Mouse (Mus musculus): ENCODE data around the gene Sf3b1. TPM values are rescaled to one million over a fixed set of nuclear protein-coding genes. Genes with fewer than 3 reads are reported as not detected.
"Not testable (repeated sequence)": the region's sequence is repeated elsewhere in the genome, so short reads cannot be mapped to it uniquely, and the experiment has no call there.

The Sf3b1 gene
- polyA plus RNA-seq, 1 experiment from 2014 or later, result 364 TPM

DNA sequence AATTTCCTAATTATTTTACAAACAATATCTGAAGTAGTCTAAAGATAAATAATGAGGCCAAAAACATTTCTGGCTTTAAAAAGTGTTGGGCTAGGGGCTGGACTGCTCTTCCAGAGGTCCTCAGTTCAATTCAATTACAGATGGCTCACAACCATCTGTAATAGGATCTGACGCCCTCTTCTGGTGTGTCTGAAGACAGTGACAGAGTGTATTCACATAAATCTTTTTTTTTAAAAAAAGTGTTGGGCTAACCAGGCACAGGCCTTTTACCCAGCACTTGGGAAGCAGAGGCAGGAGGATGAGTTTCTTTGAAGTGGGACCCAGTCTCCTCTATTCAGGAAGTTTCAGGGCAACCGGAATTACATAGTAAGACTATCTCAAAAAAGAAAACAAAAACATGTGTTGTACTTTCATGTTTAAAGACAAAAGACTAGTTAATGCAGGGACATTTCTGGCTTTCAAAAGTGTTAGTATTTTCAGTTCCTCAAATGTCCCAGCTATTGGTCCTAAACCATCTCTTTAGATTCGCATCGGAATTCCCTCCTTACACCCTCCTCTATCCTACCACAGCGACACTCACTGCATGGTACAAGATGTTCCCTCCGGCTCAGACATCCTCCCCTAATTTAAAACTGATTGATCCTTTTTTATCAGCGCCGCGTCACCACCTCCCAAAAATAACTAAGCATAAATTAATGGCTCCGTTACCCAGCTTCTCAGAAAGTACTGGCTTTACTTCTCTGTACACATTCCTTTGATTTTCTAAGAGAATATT, 1.4 kb downstream of the Sf3b1 start:
- Histone ChIP-seq H3K4me2 (replicated peaks) (peak overlapping the region; percentile 85), H3K4me3 (peak overlapping the region; percentile 83), H3K27ac (replicated peaks) (0 out of 2 replicates have a peak overlapping the region, but pooled peaks have one; percentile 90), H3K4me1 (peaks cover 9% of the 10 kb centered on the region), H3K9me3 (no peaks in the 10 kb centered on the region), H3K27me3 (no peaks in the 10 kb centered on the region), H3K36me3 (no peaks in the 10 kb centered on the region), H3K9ac (replicated peaks) (peak overlapping the region; percentile 97)
- WGBS, result 22% methylated on average over 10 of the region's 10 CpGs
- ATAC-seq (ENCODE audit: low FRiP score, low read depth), result no peak

GRCm38 (mm10) chr1:55021907-55022306, 5.4 kb downstream of the Sf3b1 start:
- H3K36me3 ChIP-seq, result peaks cover 20% of the 10 kb centered on the region
- H3K9ac ChIP-seq (replicated peaks), result no peak overlapping the region
- H3K9me3 ChIP-seq, result no peaks in the 10 kb centered on the region
- no peak for ATAC-seq (ENCODE audit: low FRiP score, low read depth)
- no peak overlapping the region for H3K27ac ChIP-seq (replicated peaks)
- no peak overlapping the region for H3K4me3 ChIP-seq
- no peak overlapping the region for H3K4me2 ChIP-seq (replicated peaks)
- peaks cover 9% of the 10 kb centered on the region for H3K4me1 ChIP-seq
- no peaks in the 10 kb centered on the region for H3K27me3 ChIP-seq

- no peaks in the 10 kb centered on the region for H3K4me1 ChIP-seq
- no peak overlapping the region for H3K4me2 ChIP-seq (replicated peaks)
- no peak for ATAC-seq (ENCODE audit: low FRiP score, low read depth)
- H3K36me3 ChIP-seq, result peaks cover 82% of the 10 kb centered on the region
- WGBS, result 54% methylated on average over 3 of the region's 3 CpGs
- no peak overlapping the region for H3K27ac ChIP-seq (replicated peaks)
- no peak overlapping the region for H3K4me3 ChIP-seq
- no peaks in the 10 kb centered on the region for H3K9me3 ChIP-seq
- no peak overlapping the region for H3K9ac ChIP-seq (replicated peaks)
- H3K27me3 ChIP-seq, result no peaks in the 10 kb centered on the region
These were observed 14.8 kb downstream of the Sf3b1 start for GRCm38 (mm10) chr1:55012513-55012912.

GRCm38 (mm10) chr1:55008313-55008712, 19.0 kb downstream of the Sf3b1 start:
- 89% methylated on average over 1 of the region's 2 CpGs for WGBS
- H3K27me3 ChIP-seq; H3K9ac ChIP-seq (replicated peaks); H3K27ac ChIP-seq (replicated peaks); H3K4me3 ChIP-seq; H3K4me2 ChIP-seq (replicated peaks); ATAC-seq (ENCODE audit: low FRiP score, low read depth); H3K4me1 ChIP-seq; H3K9me3 ChIP-seq: not testable (repeated sequence)
- peaks cover 76% of the 10 kb centered on the region for H3K36me3 ChIP-seq

- H3K9ac ChIP-seq (replicated peaks), result no peak overlapping the region
- no peak overlapping the region for H3K27ac ChIP-seq (replicated peaks)
- no peak overlapping the region for H3K4me3 ChIP-seq
- no peaks in the 10 kb centered on the region for H3K9me3 ChIP-seq
- no peak for ATAC-seq (ENCODE audit: low FRiP score, low read depth)
- H3K4me1 ChIP-seq, result no peaks in the 10 kb centered on the region
- H3K4me2 ChIP-seq (replicated peaks), result no peak overlapping the region
- H3K36me3 ChIP-seq, result peaks cover 83% of the 10 kb centered on the region
- H3K27me3 ChIP-seq, result no peaks in the 10 kb centered on the region
- 94% methylated on average over 5 of the region's 5 CpGs for WGBS
These were observed 33.7 kb downstream of the Sf3b1 start for GRCm38 (mm10) chr1:54993581-54993980.

GRCm38 (mm10) chr1:54986248-54986647, 41.0 kb downstream of the Sf3b1 start:
- no peak for ATAC-seq (ENCODE audit: low FRiP score, low read depth)
- peaks cover 50% of the 10 kb centered on the region for H3K36me3 ChIP-seq
- H3K9me3 ChIP-seq, result no peaks in the 10 kb centered on the region
- H3K9ac ChIP-seq (replicated peaks), result no peak overlapping the region
- WGBS, result 97% methylated on average over 5 of the region's 5 CpGs
- no peak overlapping the region for H3K4me3 ChIP-seq
- H3K4me1 ChIP-seq, result no peaks in the 10 kb centered on the region
- no peak overlapping the region for H3K27ac ChIP-seq (replicated peaks)
- no peaks in the 10 kb centered on the region for H3K27me3 ChIP-seq
- H3K4me2 ChIP-seq (replicated peaks), result no peak overlapping the region

DNA sequence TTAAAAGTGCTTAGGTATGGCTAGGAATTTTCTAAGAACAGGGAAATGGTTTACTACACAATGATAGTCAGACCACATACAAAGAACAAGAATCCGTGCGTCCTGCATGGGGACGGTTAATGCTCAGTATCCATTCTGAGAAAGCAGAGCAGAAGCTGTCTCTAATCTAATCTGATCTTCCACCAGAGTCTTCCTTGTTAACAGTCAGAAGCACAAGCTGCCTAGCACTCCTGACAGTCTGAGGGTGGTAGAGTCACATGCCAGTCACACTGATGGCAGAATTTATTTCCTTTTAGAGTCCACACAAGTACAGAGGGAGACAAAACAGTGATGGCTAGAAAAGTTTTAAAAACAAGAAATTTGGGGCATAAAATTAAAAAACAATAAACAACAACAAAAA, 41.5 kb downstream of the Sf3b1 start:
- peaks cover 47% of the 10 kb centered on the region for H3K36me3 ChIP-seq
- no peaks in the 10 kb centered on the region for H3K4me1 ChIP-seq
- H3K27me3 ChIP-seq, result no peaks in the 10 kb centered on the region
- H3K9me3 ChIP-seq, result no peaks in the 10 kb centered on the region
- no peak overlapping the region for H3K9ac ChIP-seq (replicated peaks)
- H3K27ac ChIP-seq (replicated peaks), result no peak overlapping the region
- ATAC-seq (ENCODE audit: low FRiP score, low read depth), result no peak
- 94% methylated on average over 3 of the region's 3 CpGs for WGBS
- no peak overlapping the region for H3K4me2 ChIP-seq (replicated peaks)
- no peak overlapping the region for H3K4me3 ChIP-seq

DNA sequence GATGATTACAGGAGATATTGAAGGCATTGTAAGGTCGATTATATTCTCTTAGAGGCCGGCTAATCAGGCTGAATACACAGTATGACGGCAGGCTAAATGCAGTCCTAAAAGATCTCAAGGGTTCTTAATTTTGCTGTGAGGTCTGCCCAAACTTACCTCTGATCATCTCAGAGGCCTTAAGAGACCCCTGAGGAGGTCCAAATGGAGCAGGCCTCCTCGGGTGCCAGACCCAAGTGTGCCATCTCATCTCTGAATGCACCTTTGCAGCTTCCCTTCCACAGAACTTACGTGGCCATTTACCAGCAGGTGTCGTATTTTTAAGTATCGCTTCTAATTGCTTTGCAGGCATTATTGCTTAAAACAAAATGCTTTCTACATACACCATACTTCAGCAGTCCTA, 43.1 kb downstream of the Sf3b1 start:
- no peak overlapping the region for H3K27ac ChIP-seq (replicated peaks)
- ATAC-seq (ENCODE audit: low FRiP score, low read depth), result no peak
- WGBS, result 94% methylated on average over 7 of the region's 7 CpGs
- no peaks in the 10 kb centered on the region for H3K9me3 ChIP-seq
- H3K4me2 ChIP-seq (replicated peaks), result no peak overlapping the region
- no peaks in the 10 kb centered on the region for H3K4me1 ChIP-seq
- H3K4me3 ChIP-seq, result no peak overlapping the region
- no peaks in the 10 kb centered on the region for H3K27me3 ChIP-seq
- no peak overlapping the region for H3K9ac ChIP-seq (replicated peaks)
- peaks cover 32% of the 10 kb centered on the region for H3K36me3 ChIP-seq

DNA sequence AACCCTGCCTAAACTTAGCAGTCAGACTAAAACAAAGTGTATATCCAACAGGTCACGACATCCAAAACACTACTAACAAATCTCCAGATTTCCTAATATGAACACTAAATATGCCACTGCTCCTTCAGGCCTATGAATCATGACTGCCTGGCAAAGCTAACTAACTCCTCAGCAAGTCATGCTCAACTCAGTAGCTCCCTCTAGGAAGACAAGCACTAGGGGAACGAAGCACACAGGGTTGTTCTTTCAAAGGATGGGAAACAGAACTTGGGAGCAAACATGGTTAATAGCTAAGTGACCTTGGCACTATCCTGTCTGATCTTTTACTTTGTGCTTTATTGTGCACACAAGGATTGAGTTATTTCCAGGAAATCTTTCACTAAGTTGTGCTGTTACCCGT, 43.9 kb downstream of the Sf3b1 start:
- no peak overlapping the region for H3K4me2 ChIP-seq (replicated peaks)
- no peak for ATAC-seq (ENCODE audit: low FRiP score, low read depth)
- H3K9ac ChIP-seq (replicated peaks), result no peak overlapping the region
- H3K4me1 ChIP-seq, result no peaks in the 10 kb centered on the region
- H3K9me3 ChIP-seq, result no peaks in the 10 kb centered on the region
- no peaks in the 10 kb centered on the region for H3K27me3 ChIP-seq
- peaks cover 29% of the 10 kb centered on the region for H3K36me3 ChIP-seq
- H3K4me3 ChIP-seq, result no peak overlapping the region
- H3K27ac ChIP-seq (replicated peaks), result no peak overlapping the region
- 61% methylated on average over 3 of the region's 3 CpGs for WGBS

DNA sequence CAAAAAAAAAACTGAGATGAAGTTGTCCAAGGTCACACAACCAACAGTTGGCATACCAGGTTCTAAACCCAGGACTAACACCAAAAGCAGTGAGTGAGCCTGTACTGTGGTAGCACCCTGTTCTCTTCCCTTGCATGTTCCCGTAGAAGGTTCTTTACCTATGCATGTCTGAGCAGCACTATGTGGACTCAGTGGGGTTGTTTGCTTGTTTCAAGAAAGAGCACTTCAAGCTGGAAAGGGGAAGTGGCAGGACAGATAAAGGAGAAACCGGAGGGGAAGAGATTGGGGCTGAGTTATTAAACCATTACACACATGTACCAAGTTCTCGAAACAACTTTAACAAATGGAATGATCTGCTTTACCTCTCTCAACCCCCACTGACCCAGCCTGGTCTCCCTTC, 44.6 kb downstream of the Sf3b1 start:
- Histone ChIP-seq H3K27ac (replicated peaks) (no peak overlapping the region), H3K36me3 (peaks cover 26% of the 10 kb centered on the region), H3K4me3 (no peak overlapping the region), H3K4me1 (no peaks in the 10 kb centered on the region), H3K9me3 (no peaks in the 10 kb centered on the region), H3K4me2 (replicated peaks) (no peak overlapping the region), H3K27me3 (no peaks in the 10 kb centered on the region), H3K9ac (replicated peaks) (no peak overlapping the region)
- WGBS, result 93% methylated on average over 3 of the region's 3 CpGs
- no peak for ATAC-seq (ENCODE audit: low FRiP score, low read depth)

GRCm38 (mm10) chr1:54979226-54979984, 47.9 kb downstream of the Sf3b1 start:
- H3K9ac ChIP-seq (replicated peaks), result no peak overlapping the region
- ATAC-seq (ENCODE audit: low FRiP score, low read depth), result 0 out of 2 replicates have a peak, but pooled peaks have one; percentile 41
- H3K4me3 ChIP-seq, result no peak overlapping the region
- 66% methylated on average over 1 of the region's 1 CpGs for WGBS
- peaks cover 3% of the 10 kb centered on the region for H3K36me3 ChIP-seq
- H3K9me3 ChIP-seq, result no peaks in the 10 kb centered on the region
- no peaks in the 10 kb centered on the region for H3K27me3 ChIP-seq
- no peaks in the 10 kb centered on the region for H3K4me1 ChIP-seq
- H3K27ac ChIP-seq (replicated peaks), result no peak overlapping the region
- H3K4me2 ChIP-seq (replicated peaks), result no peak overlapping the region

DNA sequence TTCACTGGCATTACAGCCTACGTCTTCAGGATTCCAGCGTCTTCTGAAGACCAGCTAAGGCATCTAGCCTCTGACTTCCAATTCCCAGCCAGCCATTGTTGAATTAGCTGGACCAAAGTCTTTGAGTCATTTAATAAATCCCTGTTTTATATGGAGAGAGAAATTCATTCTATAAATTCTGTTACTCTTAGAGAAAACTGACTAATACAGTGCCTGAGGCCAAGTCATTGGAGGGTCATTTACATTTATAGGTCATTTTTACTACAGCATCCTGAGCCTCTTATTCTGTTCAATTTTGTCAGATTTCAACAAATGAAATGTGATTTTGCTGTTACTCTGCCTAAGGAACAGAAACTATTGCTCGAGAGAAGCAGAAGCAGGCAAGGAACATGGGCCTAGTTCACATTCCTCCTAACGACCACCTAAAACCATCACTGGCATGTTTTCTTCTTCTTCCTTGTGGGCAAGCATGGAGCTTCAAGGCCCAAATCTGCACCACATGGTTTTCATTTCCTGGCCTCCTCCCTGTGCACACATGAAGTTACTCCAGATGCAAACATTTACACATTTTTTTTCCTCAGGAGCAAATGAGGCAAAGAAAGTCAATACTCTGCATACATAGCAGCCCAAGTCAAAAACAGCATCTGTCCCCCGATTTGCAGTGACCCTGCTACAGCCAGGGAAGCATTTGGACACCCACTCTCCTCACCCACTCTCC, 55.4 kb downstream of the Sf3b1 start:
- H3K4me1 ChIP-seq, result no peaks in the 10 kb centered on the region

More for the DNA sequence above, 55.4 kb downstream of the Sf3b1 start:
- 89% methylated on average over 5 of the region's 5 CpGs for WGBS
- no peak overlapping the region for H3K4me2 ChIP-seq (replicated peaks)
- no peaks in the 10 kb centered on the region for H3K9me3 ChIP-seq
- no peaks in the 10 kb centered on the region for H3K36me3 ChIP-seq
- no peak for ATAC-seq (ENCODE audit: low FRiP score, low read depth)
- H3K27me3 ChIP-seq, result no peaks in the 10 kb centered on the region
- H3K9ac ChIP-seq (replicated peaks), result no peak overlapping the region
- no peak overlapping the region for H3K27ac ChIP-seq (replicated peaks)
- H3K4me3 ChIP-seq, result no peak overlapping the region

All from midbrain, embryonic 12.5 days (tissue).